Mouse (Mus musculus): ENCODE measurements at regions not wholly inside any gene's neighbourhood (a gene's known extent, or its start where the extent isn't known, plus 50 kb on each side); places are given as distances from the start of the nearest gene placed in this dataset.

GRCm38 (mm10) chr13:90749741-90750140, 155.4 kb downstream of the Atp6ap1l start:
- no peak overlapping the region for H3K9ac ChIP-seq (replicated peaks)
- H3K4me2 ChIP-seq (ENCODE audit: low read depth, low read length): no peak overlapping the region
- DNase-seq: no peak
- H3K27me3 ChIP-seq (ENCODE audit: insufficient read depth, low read length): no peaks in the 10 kb centered on the region
- TF ChIP-seq CTCF (IDR thresholded peaks at IDR 0.05; ENCODE audit: low read depth) (no peak), EP300 (IDR thresholded peaks at IDR 0.05; ENCODE audit: low read depth) (no peak)
- 61% methylated on average over 1 of the region's 1 CpGs for WGBS (ENCODE audit: insufficient replicate concordance)
- no peak overlapping the region for H3K4me3 ChIP-seq (ENCODE audit: low read depth, low read length)
- H3K4me1 ChIP-seq (ENCODE audit: insufficient read depth): no peaks in the 10 kb centered on the region
- no peak for ATAC-seq
- no peak overlapping the region for H3K27ac ChIP-seq (ENCODE audit: low read depth)
- no peaks in the 10 kb centered on the region for H3K36me3 ChIP-seq (replicated peaks; ENCODE audit: insufficient read depth, low read length)
- H3K9me3 ChIP-seq (ENCODE audit: low read length): no peaks in the 10 kb centered on the region

- no peak for DNase-seq
Observed at GRCm38 (mm10) chr13:90745063-90745462, 160.1 kb downstream of the Atp6ap1l start.

DNA sequence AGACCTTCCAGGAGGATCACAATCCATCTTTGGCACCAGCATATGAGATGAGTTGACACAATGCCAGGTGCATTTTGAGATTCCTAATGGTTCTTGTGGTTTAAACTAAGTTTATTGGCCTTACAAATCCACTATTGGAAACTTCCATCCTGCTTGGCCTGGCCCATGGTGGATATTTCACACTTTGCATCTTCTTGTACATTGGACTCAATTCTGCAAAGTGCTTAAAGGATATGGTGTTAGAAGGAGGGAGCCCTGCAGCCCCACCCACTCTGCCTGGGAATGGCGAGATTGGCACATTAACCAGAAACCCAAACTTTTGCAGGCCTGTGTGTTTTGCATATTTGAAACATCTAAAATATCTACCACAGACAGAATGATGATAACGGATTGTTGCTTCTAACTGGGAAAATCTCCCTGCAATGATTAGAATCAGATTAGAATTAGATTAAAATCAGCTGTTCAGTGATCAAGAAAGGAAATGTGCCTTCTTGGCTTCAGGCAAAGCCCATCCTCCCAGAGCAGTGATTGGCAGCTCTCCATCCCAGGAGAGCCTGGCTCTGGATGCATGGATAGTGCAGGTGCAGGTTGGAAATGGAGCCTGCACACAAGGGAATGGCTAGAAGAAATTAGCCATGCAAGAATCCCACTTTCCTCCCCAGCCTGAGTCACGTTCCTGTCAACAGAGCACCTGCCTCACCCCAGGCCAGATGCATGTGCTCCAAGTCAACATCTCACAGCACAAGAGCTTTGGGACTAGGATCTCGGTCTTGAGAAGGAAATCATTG, 162.3 kb downstream of the Atp6ap1l start:
- H3K4me3 ChIP-seq (ENCODE audit: low read depth, low read length): no peak overlapping the region
- ATAC-seq (no peak), DNase-seq (no peak)
- H3K36me3 ChIP-seq (replicated peaks; ENCODE audit: insufficient read depth, low read length): no peaks in the 10 kb centered on the region
- H3K9me3 ChIP-seq (ENCODE audit: low read length): no peaks in the 10 kb centered on the region
- H3K27me3 ChIP-seq (ENCODE audit: insufficient read depth, low read length): no peaks in the 10 kb centered on the region
- no peak overlapping the region for H3K4me2 ChIP-seq (ENCODE audit: low read depth, low read length)
- no peak overlapping the region for H3K9ac ChIP-seq (replicated peaks)
- no peak for TF ChIP-seq CTCF (IDR thresholded peaks at IDR 0.05; ENCODE audit: low read depth)
- TF ChIP-seq EP300 (IDR thresholded peaks at IDR 0.05; ENCODE audit: low read depth): no peak
- H3K4me1 ChIP-seq (ENCODE audit: insufficient read depth): 0 out of 2 replicates have a peak, but pooled peaks cover 3% of the 10 kb centered on the region
- 64% methylated on average over 4 of the region's 4 CpGs for WGBS (ENCODE audit: insufficient replicate concordance)
- no peak overlapping the region for H3K27ac ChIP-seq (ENCODE audit: low read depth)

More at GRCm38 (mm10) chr13:90745063-90745462, 160.1 kb downstream of the Atp6ap1l start:
- Histone ChIP-seq H3K27ac (ENCODE audit: low read depth) (no peak overlapping the region), H3K9ac (replicated peaks) (no peak overlapping the region), H3K36me3 (replicated peaks; ENCODE audit: insufficient read depth, low read length) (no peaks in the 10 kb centered on the region), H3K27me3 (ENCODE audit: insufficient read depth, low read length) (no peaks in the 10 kb centered on the region), H3K4me1 (ENCODE audit: insufficient read depth) (no peaks in the 10 kb centered on the region), H3K9me3 (ENCODE audit: low read length) (no peaks in the 10 kb centered on the region), H3K4me3 (ENCODE audit: low read depth, low read length) (no peak overlapping the region), H3K4me2 (ENCODE audit: low read depth, low read length) (no peak overlapping the region)
- WGBS (ENCODE audit: insufficient replicate concordance): 39% methylated on average over 1 of the region's 1 CpGs
- TF ChIP-seq CTCF (IDR thresholded peaks at IDR 0.05; ENCODE audit: low read depth) (no peak), EP300 (IDR thresholded peaks at IDR 0.05; ENCODE audit: low read depth) (no peak)
- ATAC-seq: no peak

DNA sequence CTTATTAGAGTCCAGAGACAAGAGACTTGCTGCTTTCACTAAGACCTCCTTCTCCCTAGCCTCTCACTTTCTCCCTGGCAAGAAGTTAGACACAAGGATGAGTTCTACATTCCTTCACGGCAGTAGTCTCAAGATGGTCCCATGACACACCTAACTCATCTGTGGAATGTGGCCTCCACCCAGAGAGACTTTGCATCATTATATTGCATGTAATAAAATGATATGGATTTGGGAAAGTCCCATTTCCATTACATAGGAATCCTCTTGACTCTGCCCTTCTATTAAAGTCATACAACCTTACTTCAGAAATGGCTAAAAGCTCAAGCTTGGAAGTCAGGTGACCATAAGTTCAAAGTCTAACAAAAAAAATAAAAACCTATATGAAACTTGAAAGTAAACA, 165.4 kb downstream of the Atp6ap1l start:
- Histone ChIP-seq H3K4me1 (ENCODE audit: insufficient read depth) (0 out of 2 replicates have a peak, but pooled peaks cover 3% of the 10 kb centered on the region), H3K4me2 (ENCODE audit: low read depth, low read length) (no peak overlapping the region), H3K4me3 (ENCODE audit: low read depth, low read length) (no peak overlapping the region), H3K27me3 (ENCODE audit: insufficient read depth, low read length) (no peaks in the 10 kb centered on the region), H3K27ac (ENCODE audit: low read depth) (no peak overlapping the region), H3K36me3 (replicated peaks; ENCODE audit: insufficient read depth, low read length) (no peaks in the 10 kb centered on the region), H3K9ac (replicated peaks) (no peak overlapping the region), H3K9me3 (ENCODE audit: low read length) (no peaks in the 10 kb centered on the region)
- WGBS (ENCODE audit: insufficient replicate concordance): 75% methylated on average over 1 of the region's 1 CpGs
- TF ChIP-seq CTCF (IDR thresholded peaks at IDR 0.05; ENCODE audit: low read depth): no peak
- TF ChIP-seq EP300 (IDR thresholded peaks at IDR 0.05; ENCODE audit: low read depth): no peak
- no peak for DNase-seq
- ATAC-seq: no peak

- DNase-seq (no peak), ATAC-seq (no peak)
- Histone ChIP-seq H3K9me3 (ENCODE audit: low read length) (no peaks in the 10 kb centered on the region), H3K4me3 (ENCODE audit: low read depth, low read length) (no peak overlapping the region), H3K4me2 (ENCODE audit: low read depth, low read length) (no peak overlapping the region), H3K9ac (replicated peaks) (no peak overlapping the region), H3K4me1 (ENCODE audit: insufficient read depth) (0 out of 2 replicates have a peak, but pooled peaks cover 3% of the 10 kb centered on the region), H3K27ac (ENCODE audit: low read depth) (no peak overlapping the region), H3K36me3 (replicated peaks; ENCODE audit: insufficient read depth, low read length) (no peaks in the 10 kb centered on the region), H3K27me3 (ENCODE audit: insufficient read depth, low read length) (no peaks in the 10 kb centered on the region)
- WGBS (ENCODE audit: insufficient replicate concordance): 81% methylated on average over 3 of the region's 3 CpGs
- no peak for TF ChIP-seq CTCF (IDR thresholded peaks at IDR 0.05; ENCODE audit: low read depth)
- no peak for TF ChIP-seq EP300 (IDR thresholded peaks at IDR 0.05; ENCODE audit: low read depth)
Observed at GRCm38 (mm10) chr13:90738513-90738912, 166.6 kb downstream of the Atp6ap1l start.

- no peak overlapping the region for H3K4me3 ChIP-seq (ENCODE audit: low read depth, low read length)
- no peaks in the 10 kb centered on the region for H3K36me3 ChIP-seq (replicated peaks; ENCODE audit: insufficient read depth, low read length)
- no peak overlapping the region for H3K9ac ChIP-seq (replicated peaks)
- no peak for TF ChIP-seq EP300 (IDR thresholded peaks at IDR 0.05; ENCODE audit: low read depth)
- no peak overlapping the region for H3K4me2 ChIP-seq (ENCODE audit: low read depth, low read length)
- no peak overlapping the region for H3K27ac ChIP-seq (ENCODE audit: low read depth)
- H3K9me3 ChIP-seq (ENCODE audit: low read length): no peaks in the 10 kb centered on the region
- no peaks in the 10 kb centered on the region for H3K27me3 ChIP-seq (ENCODE audit: insufficient read depth, low read length)
- 87% methylated on average over 3 of the region's 3 CpGs for WGBS (ENCODE audit: insufficient replicate concordance)
- no peaks in the 10 kb centered on the region for H3K4me1 ChIP-seq (ENCODE audit: insufficient read depth)
- DNase-seq (no peak), ATAC-seq (no peak)
Observed at GRCm38 (mm10) chr13:90733265-90733664, 171.9 kb downstream of the Atp6ap1l start.

Measured in liver, postnatal 0 days (tissue).